Mouse (Mus musculus): ENCODE results near the gene Tmbim7. TPM values are rescaled to one million over a fixed set of nuclear protein-coding genes. Genes with fewer than 3 reads are reported as not detected.

The Tmbim7 gene
- not detected for polyA plus RNA-seq (2017; shearing (Covaris generic))

DNA sequence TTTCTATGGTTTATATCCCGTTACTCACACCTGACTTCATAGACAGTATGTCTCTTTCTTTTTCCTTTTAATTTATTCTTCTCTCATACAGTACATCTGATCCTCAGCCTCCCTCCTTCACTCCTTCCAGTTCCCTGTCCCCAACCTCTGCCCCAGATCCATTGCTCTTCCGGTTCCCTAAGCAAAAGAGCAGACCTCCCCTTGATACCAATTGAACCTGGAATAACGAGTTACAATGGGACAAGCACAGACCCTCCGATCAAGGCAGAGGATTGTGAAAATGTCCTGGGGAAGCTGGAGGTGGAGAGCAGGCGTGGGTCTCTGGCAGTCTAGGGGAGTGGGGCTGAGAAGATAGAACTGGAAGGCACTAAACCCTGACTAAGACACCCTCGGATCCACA is at the start of gene Tmbim7:
Gene Tmbim7 (plus strand): TSS at position 301 of the 400 bp plus-strand sequence.

DNA sequence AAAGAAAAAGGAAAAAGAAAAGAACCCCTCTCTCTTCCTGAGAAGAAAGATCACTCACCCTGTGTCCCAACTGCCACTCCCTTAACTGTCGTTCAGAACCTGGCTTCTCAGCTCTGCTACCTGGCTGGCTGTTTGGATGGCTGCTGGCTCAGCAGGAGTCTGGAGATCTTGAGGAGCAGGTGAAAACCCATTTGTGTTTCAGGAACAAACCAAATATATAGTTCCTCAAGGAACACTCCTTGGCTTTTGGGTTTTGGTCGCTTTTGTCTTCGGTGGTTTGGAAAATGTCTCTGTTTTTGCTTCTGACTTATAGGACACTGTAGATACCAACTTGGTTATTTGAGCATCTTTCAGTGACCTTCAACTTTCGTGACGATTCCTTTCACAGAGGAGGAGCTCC is 6.1 kb downstream of the Tmbim7 start, which contains the start of gene Gatad1:
Gene Gatad1 (minus strand): TSS at position 101 of the 400 bp plus-strand sequence.

Other genes with a start within 250 kb of the Tmbim7 start
- 41.9 TPM for gene Fam133b, start 107.3 kb upstream of the Tmbim7 start, polyA plus RNA-seq (2017; shearing (Covaris generic))
- 8.8 TPM for gene 1700109H08Rik, start 79.6 kb upstream of the Tmbim7 start, polyA plus RNA-seq (2017; shearing (Covaris generic))
- gene Pex1, start 55.1 kb upstream of the Tmbim7 start, polyA plus RNA-seq (2017; shearing (Covaris generic)): 17.4 TPM
- gene Rbm48, start 54.6 kb upstream of the Tmbim7 start, polyA plus RNA-seq (2017; shearing (Covaris generic)): 42.2 TPM
- gene Gatad1, start 6.0 kb downstream of the Tmbim7 start, polyA plus RNA-seq (2017; shearing (Covaris generic)): 8.7 TPM
- gene Ankib1, start 151.7 kb downstream of the Tmbim7 start, polyA plus RNA-seq (2017; shearing (Covaris generic)): 9.1 TPM
- gene Krit1, start 152.0 kb downstream of the Tmbim7 start, polyA plus RNA-seq (2017; shearing (Covaris generic)): 104 TPM
- gene Lrrd1, start 194.0 kb downstream of the Tmbim7 start, polyA plus RNA-seq (2017; shearing (Covaris generic)): 0.67 TPM
- 35.6 TPM for gene Mterf1a, start 242.8 kb downstream of the Tmbim7 start, polyA plus RNA-seq (2017; shearing (Covaris generic))